Mouse (Mus musculus): ENCODE measurements around the gene Olfm3. TPM values are rescaled to one million over a fixed set of nuclear protein-coding genes. Genes with fewer than 3 reads are reported as not detected.

Gene Olfm3
- total and polyA plus RNA-seq, 3 experiments, result not detected

DNA sequence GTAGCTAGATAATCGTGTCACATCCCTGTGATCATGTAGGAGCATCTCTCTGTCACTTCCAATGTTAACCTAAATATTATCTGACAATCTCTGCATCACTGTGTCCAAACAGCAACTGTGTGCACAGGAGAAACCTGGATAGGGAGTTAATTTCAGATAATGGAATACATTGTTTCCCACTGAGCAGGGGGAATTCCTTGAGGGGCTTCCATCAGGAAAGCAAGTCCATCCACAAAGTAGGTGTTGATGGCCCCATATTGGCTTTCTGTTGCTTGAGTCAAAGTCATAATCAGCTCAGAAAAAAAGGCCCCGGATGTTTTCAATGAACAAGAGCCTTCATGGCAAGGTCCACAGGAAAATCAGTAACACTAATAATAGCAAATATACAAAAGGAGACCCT lies 26.9 kb downstream of the Olfm3 start:
- TF ChIP-seq ZMIZ1 (IDR thresholded peaks at IDR 0.05; ENCODE audit: low read depth, low read length), result no peak
- no peak for TF ChIP-seq USF1 (IDR thresholded peaks at IDR 0.05; ENCODE audit: low read depth, low read length)
- TF ChIP-seq MYB (IDR thresholded peaks at IDR 0.05; ENCODE audit: low read depth, low read length), result no peak
- no peak for TF ChIP-seq GATA1 (IDR thresholded peaks at IDR 0.05; ENCODE audit: low read depth, low read length)
- no peak for TF ChIP-seq MAX (IDR thresholded peaks at IDR 0.05; ENCODE audit: low read length)
- no peak for TF ChIP-seq RAD21 (IDR thresholded peaks at IDR 0.05; ENCODE audit: low read depth, low read length)
- no peak for TF ChIP-seq ZNF384 (IDR thresholded peaks at IDR 0.05; ENCODE audit: low read depth, low read length)
- H3K4me1 ChIP-seq (ENCODE audit: control insufficient read depth in 1 of 2, insufficient read depth in 2 of 2, low read length in 2 of 2), result no peaks in the 10 kb centered on the region
- no peak overlapping the region for H3K27ac ChIP-seq (ENCODE audit: control insufficient read depth, low read depth, low read length)
- H3K9me3 ChIP-seq (replicated peaks; ENCODE audit: insufficient read depth, low read length), result no peaks in the 10 kb centered on the region
- no peaks in the 10 kb centered on the region for H3K27me3 ChIP-seq (ENCODE audit: control insufficient read depth in 1 of 2, insufficient read depth in 2 of 2, low read length in 2 of 2)
- no peak for DNase-seq (ENCODE audit: low read depth, low spot score)
- no peaks in the 10 kb centered on the region for H3K79me2 ChIP-seq (ENCODE audit: control insufficient read depth, insufficient read depth, low read length, poor library complexity)
- H3K4me3 ChIP-seq (ENCODE audit: control insufficient read depth in 1 of 2, insufficient read depth in 1 of 2, low read depth in 2 of 2, low read length in 2 of 2), result no peak overlapping the region
- no peak overlapping the region for H3K9ac ChIP-seq (ENCODE audit: control insufficient read depth, low read depth, low read length, poor library complexity, severe bottlenecking)
- H3K36me3 ChIP-seq (ENCODE audit: control insufficient read depth in 1 of 2, insufficient read depth in 2 of 2, low read length in 2 of 2), result no peaks in the 10 kb centered on the region

DNA sequence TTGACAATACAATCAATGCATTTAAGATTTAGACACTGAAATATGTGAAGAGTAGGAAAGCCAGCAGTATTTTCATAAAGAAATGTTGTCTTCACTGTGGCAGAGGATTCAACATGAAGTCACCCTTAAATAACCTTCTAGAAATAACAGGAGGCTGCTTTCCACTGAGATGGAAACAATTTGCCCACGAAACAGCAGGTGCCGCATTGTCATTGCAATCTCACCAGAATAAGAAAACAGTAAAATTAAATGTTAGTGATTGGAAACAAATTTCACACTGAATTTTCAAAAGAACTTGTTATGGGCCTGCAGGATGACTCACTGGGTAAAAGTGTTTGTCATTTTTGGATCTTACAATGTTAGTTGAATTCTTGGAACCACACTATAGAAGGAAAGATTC lies 29.0 kb downstream of the Olfm3 start:
- Histone ChIP-seq H3K27ac (ENCODE audit: control insufficient read depth, low read depth, low read length) (no peak overlapping the region), H3K4me1 (ENCODE audit: control insufficient read depth in 1 of 2, insufficient read depth in 2 of 2, low read length in 2 of 2) (no peaks in the 10 kb centered on the region), H3K36me3 (ENCODE audit: control insufficient read depth in 1 of 2, insufficient read depth in 2 of 2, low read length in 2 of 2) (no peaks in the 10 kb centered on the region), H3K4me3 (ENCODE audit: control insufficient read depth in 1 of 2, insufficient read depth in 1 of 2, low read depth in 2 of 2, low read length in 2 of 2) (no peak overlapping the region), H3K9ac (ENCODE audit: control insufficient read depth, low read depth, low read length, poor library complexity, severe bottlenecking) (no peak overlapping the region), H3K27me3 (ENCODE audit: control insufficient read depth in 1 of 2, insufficient read depth in 2 of 2, low read length in 2 of 2) (no peaks in the 10 kb centered on the region), H3K79me2 (ENCODE audit: control insufficient read depth, insufficient read depth, low read length, poor library complexity) (no peaks in the 10 kb centered on the region), H3K9me3 (replicated peaks; ENCODE audit: insufficient read depth, low read length) (no peaks in the 10 kb centered on the region)
- TF ChIP-seq MYB (IDR thresholded peaks at IDR 0.05; ENCODE audit: low read depth, low read length) (no peak), E2F4 (IDR thresholded peaks at IDR 0.05; ENCODE audit: borderline replicate concordance, low read depth, low read length) (no peak), SIN3A (IDR thresholded peaks at IDR 0.05; ENCODE audit: low read length) (no peak), MAZ (IDR thresholded peaks at IDR 0.05; ENCODE audit: low read depth, low read length) (no peak), MXI1 (IDR thresholded peaks at IDR 0.05; ENCODE audit: low read depth, low read length) (no peak), NELFE (IDR thresholded peaks at IDR 0.05; ENCODE audit: low read depth, low read length) (no peak), BHLHE40 (IDR thresholded peaks at IDR 0.05; ENCODE audit: borderline replicate concordance, low read depth, low read length) (no peak), TAL1 (IDR thresholded peaks at IDR 0.05; ENCODE audit: low read length) (no peak), UBTF (IDR thresholded peaks at IDR 0.05; ENCODE audit: borderline replicate concordance, insufficient read depth, low read depth, low read length) (no peak), ZC3H11A (IDR thresholded peaks at IDR 0.05; ENCODE audit: low read depth, low read length) (no peak), CHD1 (IDR thresholded peaks at IDR 0.05; ENCODE audit: low read depth, low read length) (no peak)
- no peak for DNase-seq (ENCODE audit: low read depth, low spot score)

Measured in MEL (cell line).